8 mouse cellular contexts compared by ENCODE assay signal in genomic region chr11:59472326-59472677, GRCm38 (mm10). TPM values are rescaled to one million over a fixed set of nuclear protein-coding genes. Genes with fewer than 3 reads are reported as not detected.
DNase-seq lines count a peak whose midpoint lies in the region; ATAC-seq lines count a peak whose summit lies in the region.

TSS of gene Zfp867 (minus strand) at chr11:59472474.

- peak within 1 kb of the TSS; percentile 91 for H3K9ac ChIP-seq in hindbrain, embryonic 15.5 days

- peak; percentile 94 for ATAC-seq in hindbrain, embryonic 15.5 days (ENCODE audit: low FRiP score, low read depth)

- no peaks in the 10 kb centered on the region for H3K9me3 ChIP-seq in hindbrain, embryonic 15.5 days

- H3K4me2 ChIP-seq in hindbrain, embryonic 15.5 days = peak within 1 kb of the TSS; percentile 73

- DNase-seq in WW6 (ENCODE audit: low read depth, low spot score) = peak; percentile 90
- DNase-seq in cerebellum, postnatal 36 days = peak; percentile 88 to 89
- DNase-seq in frontal cortex, postnatal 36 days (ENCODE audit: low spot score in 2 of 2) = peak; percentile 85 to 94
- peak; percentile 82 to 83 for DNase-seq in layer of hippocampus, postnatal 36 days
- DNase-seq in lung, postnatal 25 days (ENCODE audit: low spot score) = peak; percentile 93
- peak; percentile 77 for DNase-seq in retina, adult 2 months (ENCODE audit: low read depth, low spot score)
- DNase-seq in thymus, postnatal 36 days = peak; percentile 83 to 84

- no peaks in the 10 kb centered on the region for H3K27me3 ChIP-seq in hindbrain, embryonic 15.5 days

- peak within 1 kb of the TSS; percentile 89 for H3K4me3 ChIP-seq in hindbrain, embryonic 15.5 days

- H3K4me1 ChIP-seq in hindbrain, embryonic 15.5 days (replicated peaks) = peaks cover 18% of the 10 kb centered on the region

- peak within 1 kb of the TSS; percentile 86 for H3K27ac ChIP-seq in hindbrain, embryonic 15.5 days (replicated peaks)

- WGBS in hindbrain, embryonic 15.5 days = under 1% methylated on average over 19 of the region's 19 CpGs

- no peaks in the 10 kb centered on the region; the same call in 1 of the 2 replicates for H3K36me3 ChIP-seq in hindbrain, embryonic 15.5 days

RNA-seq across cellular contexts. Expression of gene Zfp867, which starts in this region (rescaled TPM):
- polyA plus RNA-seq in hindbrain, embryonic 15.5 days (2015; fragmentation: Nextera tagmentation; extraction: Ambion mirVana) = 12.6 and 12.7 TPM in 2 replicates
- total RNA-seq in layer of hippocampus, postnatal 36 days (2021) = 1 to 10 TPM; 3.4 to 4.2 TPM

Comparison
In these comparisons a context has a peak if more than half of its experiments do, and no peak if none do; other contexts are left out.
1. Peak in every context shown above with its lines: DNase-seq, ATAC-seq, H3K4me3 ChIP-seq and H3K27ac ChIP-seq.